Mouse (Mus musculus) gastrocnemius, adult 2 months (tissue): ENCODE measurements around the gene Inf2. TPM values are rescaled to one million over a fixed set of nuclear protein-coding genes. Genes with fewer than 3 reads are reported as not detected.

Source experiments
- DNase-seq: peaks from one replicate; pipeline ENCODE4 v3.0.0; 2022
- H3K27ac ChIP-seq: fragments of 200-600 bp; 2 replicates; pipeline ENCODE4 v1.8.1; 2022; ENCODE audit warnings: mild to moderate bottlenecking
- H3K4me3 ChIP-seq: fragments of 200-600 bp; 2 replicates; pipeline ENCODE4 v1.8.1; 2022; ENCODE audit warnings: mild to moderate bottlenecking, moderate library complexity
- CTCF ChIP-seq: fragments of 200-600 bp; IDR thresholded peaks from 2 replicates; pipeline ENCODE4 v1.8.1; 2022; ENCODE audit warnings: antibody characterized with exemption, mild to moderate bottlenecking, moderate library complexity
- intact Hi-C: fragments of 180-260 bp; cut with DNase I; formaldehyde crosslinking; loops from one replicate; pipeline ENCODE4 v1.15.1; 2025
- total RNA-seq, 2 experiments: library from RNA; stranded (reverse); gene quantifications; 2 replicates each; pipeline ENCODE4 v1.2.3; 2021

The Inf2 gene
- total RNA-seq, 2 experiments from 2014 or later = 8.2 to 13.0 TPM

DNA sequence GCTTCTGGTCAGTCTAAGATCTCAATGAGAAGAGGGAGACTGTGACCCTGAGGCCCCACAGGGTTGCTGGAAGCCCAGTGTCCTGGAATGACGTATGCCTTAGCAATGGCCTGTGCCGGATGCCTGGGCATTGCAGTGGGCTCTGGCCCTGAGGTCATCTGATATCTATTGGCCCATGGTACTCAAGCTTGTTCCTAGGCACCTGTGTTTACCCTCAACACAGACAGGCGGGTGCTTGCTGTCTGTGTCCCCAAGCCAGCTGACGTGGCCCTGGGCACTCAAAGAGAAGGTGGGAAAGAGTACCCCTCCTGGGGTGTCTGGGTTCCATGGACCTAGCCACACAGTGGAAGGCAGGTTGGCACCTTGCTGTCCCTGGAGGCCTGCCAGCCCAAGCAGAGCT is 37.1 kb downstream of the Inf2 start:
- Histone ChIP-seq H3K4me3 (peak overlapping the region; percentile 39), H3K27ac (peak overlapping the region; percentile 99)
- intact Hi-C loops = no loop called here
- peak; percentile 79 for DNase-seq
- TF ChIP-seq CTCF = no peak

DNA sequence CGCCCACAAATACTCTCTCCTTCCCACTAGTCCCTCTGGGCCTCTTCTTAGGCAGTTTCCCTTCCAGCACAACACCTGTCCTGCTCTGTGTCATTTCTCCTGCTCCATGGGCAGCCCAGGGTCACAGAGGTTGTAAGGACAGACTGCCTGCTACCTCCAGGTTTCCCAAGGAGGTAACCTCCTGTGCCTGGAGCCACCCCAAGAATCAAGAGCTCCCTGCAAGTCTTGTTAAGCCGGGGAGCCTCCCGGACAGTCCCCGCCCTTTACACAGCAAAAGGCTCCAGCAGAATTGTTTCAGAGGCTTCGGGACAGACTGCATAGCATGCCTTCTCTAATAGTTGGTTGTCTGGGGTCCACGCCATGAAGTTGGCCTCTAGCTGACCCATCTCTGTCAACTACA is 37.9 kb downstream of the Inf2 start:
- intact Hi-C loops = no loop called here
- Histone ChIP-seq H3K27ac (peak overlapping the region; percentile 99), H3K4me3 (peak overlapping the region; percentile 39)
- peak; percentile 58 for DNase-seq
- no peak for TF ChIP-seq CTCF

DNA sequence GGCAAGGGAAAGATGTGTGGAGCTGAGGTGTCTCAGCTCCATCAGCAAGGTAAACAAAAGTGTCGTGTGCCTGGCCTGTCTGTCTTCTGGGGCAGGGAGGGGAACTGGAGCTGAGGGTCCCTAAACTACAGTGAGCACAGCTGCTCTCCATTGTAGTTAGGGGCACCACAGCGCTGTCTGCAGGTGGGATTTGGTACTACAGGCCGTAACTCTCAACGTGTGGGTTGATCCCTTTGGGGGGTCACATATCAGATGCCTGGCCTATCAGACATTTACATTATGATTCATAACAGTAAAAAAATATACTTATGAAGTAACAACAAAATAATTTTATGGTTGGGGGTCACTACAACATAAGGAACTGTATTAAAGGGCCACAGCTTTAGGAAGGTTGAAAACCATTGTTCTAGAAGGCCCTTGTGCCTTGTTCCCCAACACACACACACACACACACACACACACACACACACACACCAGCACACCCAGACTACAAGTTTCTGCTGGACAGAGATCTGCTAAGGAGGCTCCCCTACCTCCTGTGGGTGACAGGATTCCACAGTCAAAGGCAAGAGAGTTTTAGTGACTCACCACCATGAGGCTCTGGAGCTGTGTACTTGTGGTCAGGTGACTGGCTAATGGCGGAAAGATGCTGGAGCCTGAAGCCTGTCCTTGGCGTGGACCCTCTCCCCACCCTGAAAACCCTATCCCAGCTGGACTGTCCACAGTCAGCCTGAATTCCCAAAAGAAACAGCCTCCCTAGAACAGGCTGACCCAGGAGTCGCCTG is 38.7 kb downstream of the Inf2 start:
- DNase-seq = no peak
- TF ChIP-seq CTCF = peak; percentile 60
- no peak overlapping the region for H3K4me3 ChIP-seq
- H3K27ac ChIP-seq = peak overlapping the region; percentile 99
- intact Hi-C loops = no loop called here

DNA sequence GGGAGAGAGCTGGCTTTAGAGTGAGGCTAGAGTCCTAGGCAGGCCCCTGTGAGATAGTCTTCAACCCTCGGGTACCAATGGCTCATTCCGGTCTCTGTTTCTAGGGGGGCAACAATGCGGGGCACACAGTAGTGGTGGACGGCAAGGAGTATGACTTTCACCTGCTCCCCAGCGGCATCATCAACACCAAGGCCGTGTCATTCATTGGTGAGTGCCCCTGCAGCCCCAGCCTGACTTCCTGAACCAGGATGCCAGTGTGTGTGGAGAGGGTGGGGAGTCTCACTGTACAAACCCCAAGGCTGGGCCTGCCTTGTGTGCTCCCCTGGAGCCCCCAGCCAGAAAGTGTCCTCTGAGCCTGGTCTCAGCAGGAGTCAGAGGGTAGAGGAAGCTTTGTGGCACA is 39.6 kb downstream of the Inf2 start:
- H3K27ac ChIP-seq = peak overlapping the region; percentile 99
- TF ChIP-seq CTCF = no peak
- DNase-seq = no peak
- peak overlapping the region; percentile 59 for H3K4me3 ChIP-seq
- intact Hi-C loops = no loop called here

DNA sequence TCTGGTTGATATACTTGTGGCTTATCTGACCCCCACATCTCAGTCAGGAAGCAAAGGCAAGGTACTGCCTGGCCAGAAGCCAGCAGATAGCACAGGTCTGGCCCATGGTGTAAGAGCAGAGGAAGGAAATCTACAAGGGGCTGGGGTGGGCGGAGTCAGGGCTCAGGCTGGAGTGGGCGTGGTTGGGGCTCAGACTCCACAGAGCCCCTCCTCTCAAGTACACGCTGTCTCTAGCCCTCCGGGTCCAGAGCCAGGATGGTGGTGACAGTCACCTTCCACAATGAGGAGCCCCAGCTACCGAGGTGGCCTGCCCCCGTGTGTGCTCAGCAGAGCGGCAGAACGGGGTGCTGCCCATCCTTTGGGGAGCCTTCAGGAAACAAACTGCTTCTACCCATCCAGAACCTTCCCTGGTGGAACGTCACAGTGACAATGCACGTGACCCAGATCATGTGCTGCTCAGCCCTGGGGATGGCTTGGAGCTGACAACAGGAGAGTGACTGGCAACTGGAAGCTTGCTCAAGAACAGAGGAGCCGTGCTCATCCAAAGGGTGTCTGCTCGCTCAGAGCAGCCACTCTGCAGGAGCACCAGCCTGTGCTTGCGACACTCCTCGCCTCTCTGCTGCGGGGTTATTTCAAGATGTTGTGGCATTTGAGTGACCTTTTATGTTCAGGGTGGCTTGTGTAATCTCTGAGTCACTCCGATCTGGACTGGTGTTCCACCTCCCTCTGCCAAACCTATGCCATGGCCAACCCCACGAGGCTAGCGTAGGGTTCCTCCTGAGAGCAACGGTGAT is 40.5 kb downstream of the Inf2 start:
- no peak for TF ChIP-seq CTCF
- peak; percentile 89 for DNase-seq
- intact Hi-C loops = no loop called here
- H3K4me3 ChIP-seq = peak overlapping the region; percentile 59
- H3K27ac ChIP-seq = peak overlapping the region; percentile 99

DNA sequence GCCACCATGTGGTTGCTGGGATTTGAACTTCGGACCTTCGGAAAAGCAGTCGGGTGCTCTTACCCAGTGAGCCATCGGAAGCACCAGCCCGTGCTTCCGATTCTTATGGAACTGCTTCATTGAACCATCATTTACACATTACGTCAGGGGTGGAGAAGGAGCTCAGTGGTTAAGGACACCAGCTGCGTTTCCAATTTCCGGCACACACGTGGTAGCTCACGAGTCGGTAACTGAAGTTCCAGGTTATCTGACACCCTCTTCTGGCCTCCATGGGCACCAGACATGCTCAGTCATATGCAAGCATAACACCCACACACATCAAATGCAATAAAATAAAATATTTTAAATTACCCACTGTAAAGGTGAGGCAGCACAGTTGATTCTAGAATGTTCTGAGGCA is 41.4 kb downstream of the Inf2 start:
- intact Hi-C loops = no loop called here
- Histone ChIP-seq H3K4me3 (peak overlapping the region; percentile 50; the same call in 1 of the 2 replicates), H3K27ac (peak overlapping the region; percentile 99)

DNA sequence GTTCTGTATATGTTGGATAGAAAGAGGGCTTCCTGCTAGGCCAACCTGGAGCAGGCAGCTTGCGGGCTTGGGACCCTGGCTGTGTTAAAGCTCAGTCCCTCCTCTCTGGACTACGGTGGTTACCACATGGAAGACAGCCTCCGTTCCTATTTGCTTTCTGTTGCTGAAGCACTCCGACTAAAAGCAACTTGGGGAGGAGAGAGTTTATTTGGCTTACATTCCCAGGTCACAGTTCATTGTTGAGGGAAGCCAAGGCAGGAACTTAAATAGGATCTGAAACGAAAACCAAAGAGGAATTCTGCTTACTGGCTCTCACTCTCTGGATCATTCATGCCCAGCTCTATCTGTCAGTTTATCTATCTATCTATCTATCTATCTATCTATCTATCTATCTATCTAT is 42.2 kb downstream of the Inf2 start:
- H3K27ac ChIP-seq = peak overlapping the region; percentile 99

More for the DNA sequence above, 41.4 kb downstream of the Inf2 start:
- TF ChIP-seq CTCF = no peak
- peak; percentile 75 for DNase-seq

DNA sequence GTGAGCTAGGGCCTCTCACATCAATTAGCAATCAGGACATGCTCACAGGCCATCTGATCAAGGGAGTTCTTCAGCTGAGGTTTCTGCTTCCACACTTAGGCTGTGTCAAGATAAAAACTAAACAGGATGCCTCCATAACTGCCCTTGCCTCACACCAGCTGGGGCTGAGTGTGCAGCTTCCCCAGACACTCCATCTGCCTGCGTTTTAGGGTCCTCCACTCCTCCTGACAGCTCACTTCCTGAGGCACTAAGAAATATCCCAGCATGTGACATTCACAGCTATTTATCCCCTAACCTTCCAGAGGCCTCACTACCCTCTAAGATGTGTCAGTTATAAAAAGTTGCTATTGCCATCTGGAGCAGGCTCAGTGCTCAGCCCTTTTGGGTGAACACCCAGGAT is 42.9 kb downstream of the Inf2 start:
- TF ChIP-seq CTCF = no peak
- intact Hi-C loops = no loop called here
- no peak for DNase-seq
- Histone ChIP-seq H3K4me3 (no peak overlapping the region), H3K27ac (peak overlapping the region; percentile 99)

More for the DNA sequence above, 42.2 kb downstream of the Inf2 start:
- no peak for DNase-seq
- peak overlapping the region; percentile 50 for H3K4me3 ChIP-seq
- TF ChIP-seq CTCF = no peak
- intact Hi-C loops = no loop called here

DNA sequence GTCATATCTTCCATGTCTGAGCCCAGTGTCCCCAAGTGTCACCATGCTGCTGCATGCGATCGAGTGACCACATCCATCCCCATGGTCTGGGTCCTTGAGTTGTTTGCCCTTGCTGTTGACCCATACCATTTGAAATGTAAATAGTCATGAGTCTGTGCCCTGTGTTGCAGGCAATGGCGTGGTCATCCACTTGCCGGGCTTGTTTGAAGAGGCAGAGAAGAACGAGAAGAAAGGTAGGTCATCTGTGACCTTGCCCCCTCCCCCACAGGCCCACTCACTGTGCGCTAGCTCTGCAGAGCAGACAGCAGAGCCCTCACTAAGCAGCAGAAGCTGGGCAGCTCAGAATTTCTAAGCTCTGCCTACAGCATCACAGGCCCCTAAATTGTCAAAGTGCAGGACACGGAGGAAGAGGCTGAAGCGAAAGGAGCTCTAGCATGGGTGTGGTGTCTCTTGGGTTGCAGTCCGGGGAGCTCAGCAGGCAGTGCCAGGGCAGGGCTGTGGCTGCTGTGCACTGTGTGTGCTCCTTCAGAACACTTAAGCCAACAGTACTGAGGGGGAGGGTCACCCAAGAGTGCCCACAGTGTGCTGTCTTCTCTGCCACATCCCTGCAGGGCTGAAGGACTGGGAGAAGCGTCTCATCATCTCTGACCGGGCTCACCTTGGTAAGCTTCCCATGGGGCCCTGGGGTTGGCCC is 43.6 kb downstream of the Inf2 start:
- no peak for DNase-seq
- Histone ChIP-seq H3K27ac (peak overlapping the region; percentile 99), H3K4me3 (peak overlapping the region; percentile 17)
- intact Hi-C loops = no loop called here
- no peak for TF ChIP-seq CTCF

DNA sequence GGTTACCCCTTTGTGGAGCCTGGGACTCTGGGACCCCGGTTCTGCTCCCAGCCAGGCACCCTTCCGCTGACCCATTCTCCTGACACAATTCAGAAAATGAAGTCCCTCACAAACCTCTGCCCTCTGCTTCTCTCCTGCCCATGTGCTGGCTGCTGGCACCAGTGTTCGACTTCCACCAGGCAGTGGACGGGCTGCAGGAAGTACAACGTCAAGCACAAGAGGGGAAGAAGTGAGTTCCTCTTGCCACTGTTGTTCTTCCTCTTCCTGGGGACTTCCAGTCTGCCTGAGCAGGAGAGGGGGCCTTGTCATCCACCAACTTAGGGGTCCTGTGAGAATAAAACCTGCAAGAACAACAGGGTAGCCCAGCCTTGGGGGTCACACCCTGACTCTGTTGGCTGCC is 44.3 kb downstream of the Inf2 start:
- H3K4me3 ChIP-seq = peak overlapping the region; percentile 17; the same call in 1 of the 2 replicates
- DNase-seq = no peak
- H3K27ac ChIP-seq = peak overlapping the region; percentile 99
- no peak for TF ChIP-seq CTCF
- intact Hi-C loops = no loop called here

DNA sequence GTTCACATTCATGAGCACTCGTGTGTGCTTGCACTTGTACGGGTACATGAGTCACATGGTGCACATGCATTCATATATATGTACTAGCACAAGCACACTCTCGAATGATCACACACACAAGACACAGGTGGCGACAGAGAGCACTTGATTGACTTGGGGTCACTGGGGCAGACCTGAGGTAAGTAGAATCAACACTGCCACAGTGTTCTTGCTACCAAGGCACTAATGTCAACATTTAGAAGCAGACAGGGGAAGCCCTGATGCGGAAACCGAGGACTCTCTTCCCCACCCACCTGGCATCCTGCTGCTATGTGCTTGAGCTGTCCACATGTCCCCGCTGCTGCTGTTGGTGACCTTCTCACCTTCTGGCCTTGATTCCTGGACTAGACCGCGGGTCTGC is 45.1 kb downstream of the Inf2 start:
- no peak; the same call in 1 of the 2 replicates for TF ChIP-seq CTCF
- intact Hi-C loops = no loop called here
- no peak for DNase-seq
- Histone ChIP-seq H3K4me3 (no peak overlapping the region), H3K27ac (peak overlapping the region; percentile 99)

DNA sequence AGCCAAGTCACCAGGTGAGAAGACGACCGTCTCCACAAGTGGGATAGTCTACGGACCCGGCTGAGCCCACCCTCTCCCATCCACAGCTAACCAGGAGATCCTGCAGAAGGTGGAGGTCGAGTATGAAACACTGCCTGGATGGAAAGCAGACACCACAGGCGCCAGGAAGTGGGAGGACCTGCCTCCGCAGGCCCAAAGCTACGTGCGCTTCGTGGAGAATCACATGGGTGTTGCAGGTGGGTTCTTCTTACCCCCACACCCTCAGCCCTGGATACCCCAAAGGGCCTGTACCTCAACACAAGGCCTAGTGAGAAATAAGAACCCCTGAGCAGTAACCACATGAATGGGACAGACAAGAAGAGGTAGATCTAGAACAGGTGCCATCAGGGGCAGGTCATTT is 50.9 kb downstream of the Inf2 start:
- DNase-seq = no peak
- Histone ChIP-seq H3K27ac (peak overlapping the region; percentile 35; the same call in 1 of the 2 replicates), H3K4me3 (no peak overlapping the region)
- intact Hi-C loops = no loop called here
- no peak for TF ChIP-seq CTCF

DNA sequence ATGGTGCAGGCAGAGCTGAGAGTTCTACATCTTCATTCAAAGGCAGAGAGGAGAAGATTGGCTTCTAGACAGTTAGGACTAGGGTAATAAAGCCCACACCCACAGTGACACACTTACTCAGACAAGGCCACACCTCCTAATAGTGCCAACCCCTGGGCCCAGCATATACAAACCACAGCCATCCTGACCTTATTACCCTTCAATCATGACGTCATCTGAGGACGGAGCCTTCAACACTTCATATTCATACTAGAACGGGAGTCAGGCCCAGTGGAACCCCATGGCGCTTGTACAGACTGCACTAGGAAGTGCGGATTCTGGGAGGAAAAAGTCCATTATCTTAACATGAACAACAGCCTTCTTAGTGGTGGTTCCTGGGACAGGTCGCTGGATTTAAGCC is 54.5 kb downstream of the Inf2 start:
- no peak for TF ChIP-seq CTCF
- H3K27ac ChIP-seq = peak overlapping the region; percentile 84; the same call in 1 of the 2 replicates
- intact Hi-C loops = no loop called here
- no peak for DNase-seq
- H3K4me3 ChIP-seq = no peak overlapping the region
